Mouse (Mus musculus): Measurements from ENCODE around the gene Smurf1.

GRCm38 (mm10) chr5:144979110-144979509 lies 13.5 kb upstream of the Smurf1 start:
- TF ChIP-seq CTCF (IDR thresholded peaks at IDR 0.05) (no peak), EP300 (IDR thresholded peaks at IDR 0.05) (no peak)
